Mouse (Mus musculus) effector memory CD4-positive, alpha-beta T cell, adult 7 months (primary cell): ENCODE data around the gene Adarb2. TPM values are rescaled to one million over a fixed set of nuclear protein-coding genes. Genes with fewer than 3 reads are reported as not detected.

Source experiments
- polyA plus RNA-seq: library from polyadenylated mRNA; unstranded; fragments of 100-300 nt; shearing (Covaris generic); gene quantifications from one replicate; pipeline ENCODE4 v1.2.1, GENCODE M21; 2017

The Adarb2 gene
- polyA plus RNA-seq, result not detected

GRCm38 (mm10) chr13:8202681-8203476 is at the start of gene Adarb2:
Gene Adarb2, plus strand, starts transcription at chr13:8202866.

